Mouse (Mus musculus): ENCODE measurements at regions not wholly inside any gene's neighbourhood (a gene's known extent, or its start where the extent isn't known, plus 50 kb on each side); places are given as distances from the start of the nearest gene placed in this dataset.

GRCm38 (mm10) chr10:39316533-39316932 is 52.1 kb upstream of the Fyn start:
- DNase-seq (ENCODE audit: low spot score) (no peak), ATAC-seq (ENCODE audit: extremely low read depth, insufficient number of reproducible peaks, low FRiP score, poor library complexity, severe bottlenecking) (no peak)
- Histone ChIP-seq H3K4me1 (ENCODE audit: insufficient read depth, low read depth, low read length) (peaks cover 5% of the 10 kb centered on the region), H3K27me3 (ENCODE audit: insufficient read depth, low read length) (peaks cover 6% of the 10 kb centered on the region; the same call in 1 of the 2 replicates), H3K36me3 (replicated peaks) (no peaks in the 10 kb centered on the region), H3K4me3 (ENCODE audit: low read depth, low read length) (no peak overlapping the region), H3K9me3 (replicated peaks) (no peaks in the 10 kb centered on the region)
- TF ChIP-seq GATA1 (IDR thresholded peaks at IDR 0.05; ENCODE audit: borderline replicate concordance, low read length), result no peak
- no peak for TF ChIP-seq TAL1 (conservative IDR thresholded peaks at IDR 0.05; ENCODE audit: low read depth, low read length)
- no peak for TF ChIP-seq CTCF (IDR thresholded peaks at IDR 0.05; ENCODE audit: low read depth, low read length)
- no peak for TF ChIP-seq POLR2AphosphoS5 (IDR thresholded peaks at IDR 0.05; ENCODE audit: insufficient replicate concordance, low read depth, low read length)
- TF ChIP-seq GATA2 (IDR thresholded peaks at IDR 0.05; ENCODE audit: borderline replicate concordance, low read depth, low read length), result no peak

- Histone ChIP-seq H3K4me3 (ENCODE audit: low read depth, low read length) (no peak overlapping the region), H3K9me3 (replicated peaks) (no peaks in the 10 kb centered on the region), H3K4me1 (ENCODE audit: insufficient read depth, low read depth, low read length) (peaks cover 4% of the 10 kb centered on the region; the same call in 1 of the 2 replicates), H3K27me3 (ENCODE audit: insufficient read depth, low read length) (peaks cover 6% of the 10 kb centered on the region; the same call in 1 of the 2 replicates), H3K36me3 (replicated peaks) (no peaks in the 10 kb centered on the region)
- no peak for TF ChIP-seq CTCF (IDR thresholded peaks at IDR 0.05; ENCODE audit: low read depth, low read length)
- TF ChIP-seq GATA2 (IDR thresholded peaks at IDR 0.05; ENCODE audit: borderline replicate concordance, low read depth, low read length), result no peak
- TF ChIP-seq POLR2AphosphoS5 (IDR thresholded peaks at IDR 0.05; ENCODE audit: insufficient replicate concordance, low read depth, low read length), result no peak
- no peak for TF ChIP-seq TAL1 (conservative IDR thresholded peaks at IDR 0.05; ENCODE audit: low read depth, low read length)
- no peak for TF ChIP-seq GATA1 (IDR thresholded peaks at IDR 0.05; ENCODE audit: borderline replicate concordance, low read length)
- no peak for ATAC-seq (ENCODE audit: extremely low read depth, insufficient number of reproducible peaks, low FRiP score, poor library complexity, severe bottlenecking)
- DNase-seq (ENCODE audit: low spot score), result no peak
Observed at GRCm38 (mm10) chr10:39315434-39316174, 53.1 kb upstream of the Fyn start.

- TF ChIP-seq TAL1 (conservative IDR thresholded peaks at IDR 0.05; ENCODE audit: low read depth, low read length) (no peak), GATA2 (IDR thresholded peaks at IDR 0.05; ENCODE audit: borderline replicate concordance, low read depth, low read length) (no peak), POLR2AphosphoS5 (IDR thresholded peaks at IDR 0.05; ENCODE audit: insufficient replicate concordance, low read depth, low read length) (no peak), CTCF (IDR thresholded peaks at IDR 0.05; ENCODE audit: low read depth, low read length) (no peak), GATA1 (IDR thresholded peaks at IDR 0.05; ENCODE audit: borderline replicate concordance, low read length) (no peak)
- Histone ChIP-seq H3K27me3 (ENCODE audit: insufficient read depth, low read length) (no peaks in the 10 kb centered on the region; the same call in 1 of the 2 replicates), H3K36me3 (replicated peaks) (no peaks in the 10 kb centered on the region), H3K9me3 (replicated peaks) (no peaks in the 10 kb centered on the region), H3K4me3 (ENCODE audit: low read depth, low read length) (no peak overlapping the region), H3K4me1 (ENCODE audit: insufficient read depth, low read depth, low read length) (peaks cover 6% of the 10 kb centered on the region)
- DNase-seq (ENCODE audit: low spot score) (no peak), ATAC-seq (ENCODE audit: extremely low read depth, insufficient number of reproducible peaks, low FRiP score, poor library complexity, severe bottlenecking) (no peak)
Observed at GRCm38 (mm10) chr10:39311501-39311900, 57.2 kb upstream of the Fyn start.

GRCm38 (mm10) chr10:39308535-39308934 is 60.1 kb upstream of the Fyn start:
- ATAC-seq (ENCODE audit: extremely low read depth, insufficient number of reproducible peaks, low FRiP score, poor library complexity, severe bottlenecking), result no peak
- TF ChIP-seq POLR2AphosphoS5 (IDR thresholded peaks at IDR 0.05; ENCODE audit: insufficient replicate concordance, low read depth, low read length) (no peak), CTCF (IDR thresholded peaks at IDR 0.05; ENCODE audit: low read depth, low read length) (no peak), GATA2 (IDR thresholded peaks at IDR 0.05; ENCODE audit: borderline replicate concordance, low read depth, low read length) (no peak)
- Histone ChIP-seq H3K4me1 (ENCODE audit: insufficient read depth, low read depth, low read length) (peaks cover 6% of the 10 kb centered on the region), H3K36me3 (replicated peaks) (no peaks in the 10 kb centered on the region), H3K27me3 (ENCODE audit: insufficient read depth, low read length) (peaks cover 5% of the 10 kb centered on the region; the same call in 1 of the 2 replicates), H3K4me3 (ENCODE audit: low read depth, low read length) (no peak overlapping the region), H3K9me3 (replicated peaks) (no peaks in the 10 kb centered on the region)
- no peak for DNase-seq (ENCODE audit: low spot score)

- Histone ChIP-seq H3K27me3 (ENCODE audit: insufficient read depth, low read length) (peaks cover 30% of the 10 kb centered on the region), H3K9me3 (replicated peaks) (peaks cover 4% of the 10 kb centered on the region), H3K36me3 (replicated peaks) (no peaks in the 10 kb centered on the region), H3K4me1 (ENCODE audit: insufficient read depth, low read depth, low read length) (no peaks in the 10 kb centered on the region; the same call in none of the 2 replicates), H3K4me3 (ENCODE audit: low read depth, low read length) (no peak overlapping the region)
- TF ChIP-seq GATA2 (IDR thresholded peaks at IDR 0.05; ENCODE audit: borderline replicate concordance, low read depth, low read length) (no peak), POLR2AphosphoS5 (IDR thresholded peaks at IDR 0.05; ENCODE audit: insufficient replicate concordance, low read depth, low read length) (no peak)
- ATAC-seq (ENCODE audit: extremely low read depth, insufficient number of reproducible peaks, low FRiP score, poor library complexity, severe bottlenecking) (no peak), DNase-seq (ENCODE audit: low spot score) (no peak)
Observed at GRCm38 (mm10) chr10:39292703-39293496, 75.8 kb upstream of the Fyn start.

- peaks cover 30% of the 10 kb centered on the region for H3K27me3 ChIP-seq (ENCODE audit: insufficient read depth, low read length)
- H3K36me3 ChIP-seq (replicated peaks), result no peaks in the 10 kb centered on the region
- peaks cover 4% of the 10 kb centered on the region for H3K9me3 ChIP-seq (replicated peaks)
- H3K4me3 ChIP-seq (ENCODE audit: low read depth, low read length), result no peak overlapping the region
- H3K4me1 ChIP-seq (ENCODE audit: insufficient read depth, low read depth, low read length), result no peaks in the 10 kb centered on the region; the same call in none of the 2 replicates
- ATAC-seq (ENCODE audit: extremely low read depth, insufficient number of reproducible peaks, low FRiP score, poor library complexity, severe bottlenecking) (no peak), DNase-seq (ENCODE audit: low spot score) (no peak)
- TF ChIP-seq POLR2AphosphoS5 (IDR thresholded peaks at IDR 0.05; ENCODE audit: insufficient replicate concordance, low read depth, low read length) (no peak), CTCF (IDR thresholded peaks at IDR 0.05; ENCODE audit: low read depth, low read length) (no peak), GATA2 (IDR thresholded peaks at IDR 0.05; ENCODE audit: borderline replicate concordance, low read depth, low read length) (no peak), GATA1 (IDR thresholded peaks at IDR 0.05; ENCODE audit: borderline replicate concordance, low read length) (no peak), TAL1 (conservative IDR thresholded peaks at IDR 0.05; ENCODE audit: low read depth, low read length) (no peak)
Observed at GRCm38 (mm10) chr10:39291747-39292198, 76.9 kb upstream of the Fyn start.
